ENCODE assay signal across 10 mouse cellular contexts in the genomic region with DNA sequence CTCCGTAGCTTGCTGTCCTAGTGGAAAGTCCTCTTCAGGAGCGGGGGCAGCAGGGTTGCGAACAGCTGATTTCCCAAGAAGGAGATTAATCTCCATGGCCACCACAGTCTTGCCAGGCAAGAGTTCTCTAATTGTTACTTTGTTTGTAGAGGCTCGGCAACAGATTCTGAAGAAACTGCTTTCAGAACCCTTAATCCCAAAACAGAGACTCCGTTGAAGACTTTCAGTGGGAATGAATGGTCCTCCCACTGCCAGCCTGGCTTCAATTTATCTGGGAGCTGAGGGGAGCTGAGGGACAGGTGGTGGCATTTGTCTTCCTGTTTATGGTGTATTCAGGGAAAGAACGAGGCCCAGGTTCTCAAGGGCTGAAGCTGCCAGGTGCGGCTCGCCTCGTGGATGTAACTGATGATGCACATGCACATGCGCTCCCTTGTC.
DNase-seq lines count a peak whose midpoint lies in the region; ATAC-seq lines count a peak whose summit lies in the region.
"Had no signal": no experiment of that assay in that cellular context is flagged by ENCODE, and none has a peak within 500 bp of the region (broad histone marks: within the 10 kb centered on the region; RNA-seq: fewer than 3 reads in every experiment).

No protein-coding gene starts in this region.

- no peak overlapping the region for H3K9ac ChIP-seq in midbrain, embryonic 12.5 days (replicated peaks)

- ATAC-seq in midbrain, embryonic 12.5 days (ENCODE audit: low FRiP score, low read depth) = peak; percentile 58

- no peaks in the 10 kb centered on the region for H3K27me3 ChIP-seq in midbrain, embryonic 12.5 days

- WGBS in midbrain, embryonic 12.5 days = 22% methylated on average over 10 of the region's 10 CpGs

- intact Hi-C loops in gastrocnemius, postnatal 36 days (cut with DNase I) = no loop called here

- no peaks in the 10 kb centered on the region for H3K9me3 ChIP-seq in midbrain, embryonic 12.5 days

- peaks cover 26% of the 10 kb centered on the region for H3K4me1 ChIP-seq in midbrain, embryonic 12.5 days

- H3K36me3 ChIP-seq in midbrain, embryonic 12.5 days = 0 out of 2 replicates have a peak, but pooled peaks cover 9% of the 10 kb centered on the region

- H3K27ac ChIP-seq in midbrain, embryonic 12.5 days (replicated peaks) = peak overlapping the region; percentile 47

- H3K4me2 ChIP-seq in midbrain, embryonic 12.5 days (replicated peaks) = no peak overlapping the region

- no peak overlapping the region for H3K4me3 ChIP-seq in midbrain, embryonic 12.5 days

- DNase-seq in right cerebral cortex, adult 18-20 months = peak; percentile 48
- no peak for DNase-seq in right cerebral cortex, postnatal 4 days
- peak; percentile 59 to 71 for DNase-seq in layer of hippocampus, adult 18-20 months (ENCODE audit: low spot score in 2 of 2)
- no peak for DNase-seq in spleen, adult 18-20 months
- DNase-seq in gastrocnemius, postnatal 36 days = no peak
- DNase-seq in lung, postnatal 36 days = no peak
- DNase-seq: adrenal gland, adult 2 months; kidney, postnatal 25 days; lung, adult 2 months had no signal

Comparison
In these comparisons a context has a peak if more than half of its experiments do, and no peak if none do; other contexts are left out.
1. DNase-seq: peak in right cerebral cortex, adult 18-20 months (single experiment) and layer of hippocampus, adult 18-20 months (2 of 2); none in right cerebral cortex, postnatal 4 days (single experiment), spleen, adult 18-20 months (0 of 2), gastrocnemius, postnatal 36 days (0 of 2) and lung, postnatal 36 days (single experiment).